Mouse (Mus musculus) ES-Bruce4 (cell line): ENCODE measurements around the gene Olfr183.

ENCODE experiments used
- CTCF ChIP-seq: IDR thresholded peaks from one replicate; pipeline ENCODE4 v1.8.1; 2011; ENCODE audit warnings: low read depth, low read length
- EP300 ChIP-seq: IDR thresholded peaks from 2 replicates; pipeline ENCODE4 v1.6.1; 2011; ENCODE audit warnings: low read depth, low read length; ENCODE audit not compliant: insufficient read depth
- POLR2A ChIP-seq: IDR thresholded peaks from one replicate; pipeline ENCODE4 v1.8.1; 2011; ENCODE audit warnings: low read length; ENCODE audit not compliant: insufficient read depth

DNA sequence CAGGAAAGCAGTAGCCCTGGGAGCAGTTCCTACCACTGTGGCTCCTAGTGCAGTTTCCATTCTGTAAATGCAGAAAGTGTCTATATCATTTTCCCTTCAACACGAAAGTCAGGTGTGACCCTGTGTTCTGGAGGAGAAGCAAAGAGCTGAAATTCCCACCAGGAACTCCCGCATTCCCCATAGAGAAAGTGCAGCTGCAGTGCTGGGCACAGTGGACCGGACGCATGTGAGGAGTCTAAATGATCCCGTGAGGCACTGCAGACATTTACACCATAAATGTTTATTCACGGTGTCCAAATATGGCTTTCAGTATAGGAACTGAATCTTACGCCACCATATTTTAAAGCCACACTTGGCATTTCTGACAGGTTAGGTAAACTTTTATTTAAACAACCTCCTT is 44.6 kb downstream of the Olfr183 start, which contains the start of gene Olfr187:
- TF ChIP-seq CTCF, result no peak
- no peak for TF ChIP-seq POLR2A
- TF ChIP-seq EP300, result no peak
